Mouse (Mus musculus) bone marrow, adult 2 months (tissue): ENCODE measurements around the gene Zscan2.

Source experiments
- CTCF ChIP-seq: fragments of 200-500 bp; IDR thresholded peaks from 2 replicates; pipeline ENCODE4 v1.5.1; 2011; ENCODE audit warnings: low read length, control low read depth; ENCODE audit not compliant: control insufficient read depth, insufficient read depth
- POLR2A ChIP-seq: fragments of 200-500 bp; IDR thresholded peaks from 2 replicates; pipeline ENCODE4 v1.6.1; 2011; ENCODE audit warnings: low read depth, mild to moderate bottlenecking, control low read depth, low read length, borderline replicate concordance; ENCODE audit not compliant: control insufficient read depth

- TF ChIP-seq POLR2A (no peak), CTCF (no peak)
Observed at GRCm38 (mm10) chr7:80820838-80821237, 39.9 kb upstream of the Zscan2 start.
